Mouse (Mus musculus) kidney, adult 18-20 months (tissue): ENCODE measurements at regions not wholly inside any gene's neighbourhood (a gene's known extent, or its start where the extent isn't known, plus 50 kb on each side); places are given as distances from the start of the nearest gene placed in this dataset.

Source experiments
- DNase-seq: peaks from one replicate; pipeline ENCODE4 v3.0.0; 2021

- DNase-seq, result no peak
Measured at GRCm38 (mm10) chr13:28514245-28514644, 256.9 kb downstream of the Gm11361 start.

GRCm38 (mm10) chr13:28513336-28513735, 256.0 kb downstream of the Gm11361 start:
- no peak for DNase-seq

- peak; percentile 5 for DNase-seq
Measured at GRCm38 (mm10) chr13:28512573-28513334, 255.4 kb downstream of the Gm11361 start.

GRCm38 (mm10) chr13:28508184-28508583, 250.9 kb downstream of the Gm11361 start:
- DNase-seq, result no peak

- DNase-seq, result no peak
Measured at GRCm38 (mm10) chr13:28507783-28508182, 250.5 kb downstream of the Gm11361 start.

- no peak for DNase-seq
Measured at GRCm38 (mm10) chr13:28504340-28504739, 247.0 kb downstream of the Gm11361 start.

GRCm38 (mm10) chr13:28502171-28502570, 244.8 kb downstream of the Gm11361 start:
- DNase-seq, result peak; percentile 35

GRCm38 (mm10) chr13:28500697-28501096, 243.4 kb downstream of the Gm11361 start:
- DNase-seq, result no peak

GRCm38 (mm10) chr13:28497483-28497882, 240.2 kb downstream of the Gm11361 start:
- no peak for DNase-seq

GRCm38 (mm10) chr13:28492015-28492414, 234.7 kb downstream of the Gm11361 start:
- DNase-seq, result no peak

GRCm38 (mm10) chr13:28483727-28484126, 226.4 kb downstream of the Gm11361 start:
- no peak for DNase-seq

GRCm38 (mm10) chr13:28481224-28481965, 224.1 kb downstream of the Gm11361 start:
- no peak for DNase-seq

GRCm38 (mm10) chr13:28466151-28466550, 208.8 kb downstream of the Gm11361 start:
- DNase-seq, result no peak

- no peak for DNase-seq
Measured at GRCm38 (mm10) chr13:28465187-28465880, 208.0 kb downstream of the Gm11361 start.

- no peak for DNase-seq
Measured at GRCm38 (mm10) chr13:28461281-28461680, 204.0 kb downstream of the Gm11361 start.

- no peak for DNase-seq
Measured at GRCm38 (mm10) chr13:28457403-28457802, 200.1 kb downstream of the Gm11361 start.

GRCm38 (mm10) chr13:28455878-28456277, 198.6 kb downstream of the Gm11361 start:
- DNase-seq, result no peak

GRCm38 (mm10) chr13:28455016-28455415, 197.7 kb downstream of the Gm11361 start:
- DNase-seq, result no peak

GRCm38 (mm10) chr13:28450699-28451445, 193.5 kb downstream of the Gm11361 start:
- no peak for DNase-seq

GRCm38 (mm10) chr13:28449026-28449425, 191.7 kb downstream of the Gm11361 start:
- DNase-seq, result no peak

- no peak for DNase-seq
Measured at GRCm38 (mm10) chr13:28442250-28442649, 184.9 kb downstream of the Gm11361 start.

- no peak for DNase-seq
Measured at GRCm38 (mm10) chr13:28433445-28433844, 176.1 kb downstream of the Gm11361 start.

GRCm38 (mm10) chr13:28432017-28432416, 174.7 kb downstream of the Gm11361 start:
- no peak for DNase-seq
